Mouse (Mus musculus): Measurements from ENCODE around the gene Zfp128. TPM values are rescaled to one million over a fixed set of nuclear protein-coding genes. Genes with fewer than 3 reads are reported as not detected.
"Not testable (repeated sequence)": the region's sequence is repeated elsewhere in the genome, so short reads cannot be mapped to it uniquely, and the experiment has no call there.

Gene Zfp128
- 0.38 and 0.63 TPM in 2 replicates for total RNA-seq (2015; ENCODE audit: low replicate concordance)
- total RNA-seq (2017; ENCODE audit: low replicate concordance) = 0.28 and 0.68 TPM in 2 replicates

- peak; percentile 100 for ATAC-seq (replicated peaks; ENCODE audit: low FRiP score, poor library complexity, severe bottlenecking)
Observed at GRCm38 (mm10) chr7:12880911-12881660, at the start of gene Zfp128. TSS of gene Zfp128 (plus strand) at chr7:12881177.

- ATAC-seq (replicated peaks; ENCODE audit: low FRiP score, poor library complexity, severe bottlenecking) = peak; percentile 98
Observed at GRCm38 (mm10) chr7:12834162-12835120, 46.5 kb upstream of the Zfp128 start, which contains the start of gene Zfp110. TSS of gene Zfp110 (plus strand) at chr7:12834761.

DNA sequence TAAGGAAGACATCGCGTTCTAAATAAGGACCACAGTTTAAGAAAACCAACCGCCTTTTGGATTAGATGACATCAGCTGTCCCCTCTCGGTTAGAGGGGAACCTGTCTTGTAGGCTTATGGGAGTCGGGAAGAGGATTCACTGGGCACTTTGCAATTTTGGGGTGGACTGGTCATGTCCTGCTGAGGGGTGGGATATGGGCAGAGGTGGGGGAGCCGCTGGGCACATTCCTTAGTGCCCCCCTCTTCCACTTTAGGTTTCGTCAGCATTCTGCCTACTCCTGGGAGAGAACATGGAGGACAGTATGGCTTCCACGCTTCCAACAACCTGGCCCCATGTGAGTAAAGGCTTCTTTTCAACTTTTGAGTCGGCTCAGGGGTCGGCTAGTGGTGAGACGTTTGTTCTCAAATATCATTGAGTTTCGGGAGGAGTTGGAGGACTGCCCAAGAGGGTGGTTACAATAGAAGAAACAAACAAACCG is 45.7 kb upstream of the Zfp128 start:
- peak; percentile 39 for ATAC-seq (replicated peaks; ENCODE audit: low FRiP score, poor library complexity, severe bottlenecking)

- ATAC-seq (replicated peaks; ENCODE audit: low FRiP score, poor library complexity, severe bottlenecking) = no peak
Observed at GRCm38 (mm10) chr7:12835779-12836178, 45.2 kb upstream of the Zfp128 start.

GRCm38 (mm10) chr7:12874301-12874700 is 6.7 kb upstream of the Zfp128 start:
- ATAC-seq (replicated peaks; ENCODE audit: low FRiP score, poor library complexity, severe bottlenecking) = no peak

GRCm38 (mm10) chr7:12880036-12880435 is 941 bp upstream of the Zfp128 start:
- ATAC-seq (replicated peaks; ENCODE audit: low FRiP score, poor library complexity, severe bottlenecking) = no peak

DNA sequence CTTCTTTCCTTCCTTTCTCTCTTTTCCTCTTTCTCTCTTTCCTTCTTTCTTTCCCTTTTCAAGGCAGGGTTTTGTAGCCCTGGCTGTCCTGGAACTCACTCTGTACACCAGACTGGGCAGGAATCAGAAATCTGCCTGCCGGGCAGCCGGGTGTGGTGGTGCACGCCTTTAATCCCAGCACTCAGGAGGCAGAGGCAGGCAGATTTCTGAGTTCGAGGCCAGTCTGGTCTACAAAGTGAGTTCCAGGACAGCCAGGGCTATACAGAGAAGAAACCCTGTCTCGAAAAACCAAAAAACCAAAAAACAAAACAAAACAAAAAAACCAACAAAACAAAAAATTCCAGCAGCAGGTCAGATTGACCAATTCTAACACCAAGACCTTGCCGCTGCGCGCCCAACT is 480 bp upstream of the Zfp128 start:
- not testable (repeated sequence) for ATAC-seq (replicated peaks; ENCODE audit: low FRiP score, poor library complexity, severe bottlenecking)

- no peak for ATAC-seq (replicated peaks; ENCODE audit: low FRiP score, poor library complexity, severe bottlenecking)
Observed at GRCm38 (mm10) chr7:12886563-12887266, 5.7 kb downstream of the Zfp128 start.

DNA sequence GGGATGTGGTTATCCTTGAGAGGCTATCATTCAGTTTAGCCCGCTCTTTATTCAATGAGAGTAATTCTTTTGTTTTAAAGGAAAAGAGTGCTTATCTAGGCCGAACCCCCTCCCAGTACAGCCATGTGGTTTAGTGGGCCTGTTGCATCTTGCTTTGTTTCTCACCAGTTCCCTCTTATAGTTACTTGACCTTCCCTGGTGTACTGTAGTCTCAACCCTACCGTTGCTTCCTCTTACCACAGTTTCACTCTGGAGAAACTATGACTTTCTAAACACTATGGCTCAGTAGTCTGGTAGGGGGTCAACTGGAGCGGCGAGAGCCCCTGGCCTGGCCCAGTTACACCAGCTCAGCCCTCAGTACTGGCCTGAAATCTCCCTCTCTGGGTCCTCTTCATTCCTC is 6.6 kb downstream of the Zfp128 start:
- ATAC-seq (replicated peaks; ENCODE audit: low FRiP score, poor library complexity, severe bottlenecking) = no peak

DNA sequence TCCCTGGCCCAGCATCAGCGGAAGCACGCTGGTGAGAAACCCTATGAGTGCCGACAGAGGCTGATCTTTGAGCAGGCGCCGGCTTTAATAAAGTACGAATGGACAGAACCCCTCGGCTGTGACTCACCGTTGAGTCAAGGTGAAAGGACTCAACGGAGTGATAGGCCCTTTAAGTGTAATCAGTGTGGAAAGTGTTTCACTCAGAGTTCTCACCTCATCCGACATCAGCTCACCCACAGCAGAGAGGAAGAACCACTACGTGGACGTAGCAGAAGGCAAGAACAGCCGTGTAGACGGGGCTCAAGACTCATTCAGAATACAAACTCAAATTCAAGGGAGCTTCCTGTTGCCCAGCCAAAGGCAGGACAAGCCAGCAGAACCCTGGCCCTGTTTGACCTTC is 10.0 kb downstream of the Zfp128 start:
- no peak for ATAC-seq (replicated peaks; ENCODE audit: low FRiP score, poor library complexity, severe bottlenecking)

GRCm38 (mm10) chr7:12891334-12891733 is 10.4 kb downstream of the Zfp128 start:
- ATAC-seq (replicated peaks; ENCODE audit: low FRiP score, poor library complexity, severe bottlenecking) = no peak

- peak; percentile 91 for ATAC-seq (replicated peaks; ENCODE audit: low FRiP score, poor library complexity, severe bottlenecking)
Observed at GRCm38 (mm10) chr7:12897655-12898410, 16.9 kb downstream of the Zfp128 start, which contains the start of gene Zscan22. TSS of gene Zscan22 (plus strand) at chr7:12897815.

- ATAC-seq (replicated peaks; ENCODE audit: low FRiP score, poor library complexity, severe bottlenecking) = no peak
Observed at GRCm38 (mm10) chr7:12901517-12901916, 20.5 kb downstream of the Zfp128 start.

GRCm38 (mm10) chr7:12903623-12904022 is 22.6 kb downstream of the Zfp128 start:
- no peak for ATAC-seq (replicated peaks; ENCODE audit: low FRiP score, poor library complexity, severe bottlenecking)

GRCm38 (mm10) chr7:12905146-12905545 is 24.2 kb downstream of the Zfp128 start:
- ATAC-seq (replicated peaks; ENCODE audit: low FRiP score, poor library complexity, severe bottlenecking) = no peak

DNA sequence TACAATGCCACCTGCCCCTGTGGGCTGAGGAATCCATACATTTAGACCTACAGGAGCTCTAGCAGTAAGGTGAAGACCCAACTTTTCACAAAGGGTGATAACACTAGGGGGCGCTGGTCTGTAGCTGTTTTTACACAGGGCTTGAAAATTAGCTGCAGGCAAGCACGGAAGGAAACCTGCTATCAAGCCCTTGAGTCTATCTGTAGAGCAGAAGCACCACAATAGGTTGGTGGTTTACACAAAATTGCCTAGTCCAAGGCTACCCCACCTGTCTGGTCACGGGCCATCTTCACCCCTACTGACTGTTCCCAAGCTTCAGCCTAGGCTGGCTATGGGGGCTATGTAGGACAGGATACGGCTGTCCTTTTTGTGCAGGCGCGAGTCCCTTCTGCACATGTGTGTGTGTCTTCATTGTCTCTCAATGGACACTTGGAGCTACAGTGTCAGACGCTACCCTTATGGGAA is 28.6 kb downstream of the Zfp128 start:
- peak; percentile 93 for ATAC-seq (replicated peaks; ENCODE audit: low FRiP score, poor library complexity, severe bottlenecking)

DNA sequence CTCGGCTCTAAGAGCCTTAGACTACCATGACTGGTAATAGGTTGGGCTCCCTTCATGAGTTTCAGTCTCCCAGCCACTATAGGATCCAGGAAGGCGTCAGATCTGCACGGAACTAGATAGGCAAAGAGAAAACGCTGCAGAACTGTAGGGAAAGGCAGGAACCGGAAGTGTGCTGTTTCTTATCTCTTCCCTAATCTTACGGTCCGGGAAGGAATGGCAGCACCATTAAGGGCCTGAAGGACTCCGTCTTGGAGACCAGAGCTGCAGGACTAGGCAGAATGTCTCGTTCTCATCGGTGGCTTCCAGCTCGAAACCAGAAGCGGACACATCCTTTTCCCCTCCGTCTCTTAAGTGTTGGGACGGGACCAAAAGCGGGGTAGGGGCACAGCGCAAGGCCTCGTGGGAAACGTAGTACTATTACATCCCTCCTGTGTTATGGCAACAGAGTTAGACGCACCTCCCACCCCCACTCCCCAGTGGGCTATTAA is 29.2 kb downstream of the Zfp128 start:
- ATAC-seq (replicated peaks; ENCODE audit: low FRiP score, poor library complexity, severe bottlenecking) = peak; percentile 59

DNA sequence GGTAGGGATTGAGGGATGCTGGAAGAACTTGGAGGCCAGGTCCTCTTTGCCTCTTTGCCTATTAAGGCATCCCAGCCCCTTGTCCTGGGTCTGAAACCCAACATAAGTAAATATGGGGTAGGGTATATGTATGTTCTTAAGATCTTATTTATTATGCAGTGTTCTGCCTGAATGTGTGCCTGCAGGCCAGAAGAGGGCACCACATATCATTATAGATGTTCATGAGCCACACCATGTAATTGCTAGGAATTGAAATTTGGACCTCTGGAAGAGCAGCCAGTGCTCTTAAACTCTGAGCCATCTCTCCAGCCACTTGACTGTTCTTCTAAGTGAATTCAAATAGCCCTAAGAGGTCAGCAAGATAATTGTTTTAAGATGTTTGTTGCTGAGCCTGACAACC is 32.6 kb downstream of the Zfp128 start:
- no peak for ATAC-seq (replicated peaks; ENCODE audit: low FRiP score, poor library complexity, severe bottlenecking)

- ATAC-seq (replicated peaks; ENCODE audit: low FRiP score, poor library complexity, severe bottlenecking) = not testable (repeated sequence)
Observed at GRCm38 (mm10) chr7:12920495-12920894, 39.5 kb downstream of the Zfp128 start.
